Mouse (Mus musculus) MEL (cell line): ENCODE measurements around the gene Tspyl2. TPM values are rescaled to one million over a fixed set of nuclear protein-coding genes. Genes with fewer than 3 reads are reported as not detected.

Experiments used
- polyA plus RNA-seq, 2 experiments: library from polyadenylated mRNA; stranded (reverse) in 1 of 2; unstranded in 1 of 2; fragments of >175 nt in 1 of 2; fragments of >200 nt in 1 of 2; gene quantifications; 2 replicates each; pipeline versions ENCODE4 v1.2.1 to v1.2.4; 2012; ENCODE audit warnings: low replicate concordance in 2 of 2, low read depth in 1 of 2; ENCODE audit not compliant: insufficient read length in 2 of 2, insufficient read depth in 1 of 2, missing spikeins in 1 of 2
- total RNA-seq: library from RNA; depleted of rRNA; stranded (reverse); fragments of 300-350 nt; gene quantifications from 2 replicates; pipeline ENCODE4 v1.2.3, GENCODE M21; 2012; rRNA removed

Gene Tspyl2
- total and polyA plus RNA-seq, 3 experiments = 19.8 to 38.1 TPM; not detected in 1

Other genes starting within 250 kb of the Tspyl2 start
- 0.19 and 0.39 TPM in 2 replicates for gene Iqsec2, start 198.2 kb downstream of the Tspyl2 start, total RNA-seq
- gene Iqsec2, start 198.2 kb downstream of the Tspyl2 start, polyA plus RNA-seq = 1 to 10 TPM in 1 of 2 experiments, not detected in 1; 1.7 TPM
- 102 and 107 TPM in 2 replicates for gene Kdm5c, start 109.4 kb downstream of the Tspyl2 start, total RNA-seq
- gene Kdm5c, start 109.4 kb downstream of the Tspyl2 start, polyA plus RNA-seq = 100 to 1,000 TPM; 127 to 158 TPM
- gene Kantr, start 14.9 kb downstream of the Tspyl2 start, total RNA-seq = 1.6 and 2.8 TPM in 2 replicates
- gene Kantr, start 14.9 kb downstream of the Tspyl2 start, polyA plus RNA-seq = 1 to 10 TPM in 1 of 2 experiments, not detected in 1; 3.9 TPM
- gene Gpr173, start 26.3 kb upstream of the Tspyl2 start, total RNA-seq = not detected in 2 replicates
- gene Gpr173, start 26.3 kb upstream of the Tspyl2 start, polyA plus RNA-seq = not detected
- gene Cldn34a, start 220.9 kb upstream of the Tspyl2 start, total RNA-seq = not detected in 2 replicates
- gene Cldn34a, start 220.9 kb upstream of the Tspyl2 start, polyA plus RNA-seq = not detected